Mouse (Mus musculus) kidney, adult 2 months (tissue): ENCODE results near the gene C8a.

Source experiments
- CTCF ChIP-seq: fragments of 200-500 bp; conservative IDR thresholded peaks from 2 replicates; pipeline ENCODE4 v1.5.1; 2011; ENCODE audit warnings: low read depth, mild to moderate bottlenecking, control low read depth, low read length, moderate library complexity, mixed read lengths; ENCODE audit not compliant: insufficient read depth, insufficient read length
- POLR2A ChIP-seq: fragments of 200-500 bp; IDR thresholded peaks from one replicate; pipeline ENCODE4 v1.6.1; 2011; ENCODE audit warnings: low read depth, low read length, control low read depth

GRCm38 (mm10) chr4:104792111-104792510, 84.1 kb downstream of the C8a start:
- no peak for TF ChIP-seq POLR2A
- TF ChIP-seq CTCF, result no peak
